Mouse (Mus musculus) liver, adult 2 months (tissue): Measurements from ENCODE around the gene Spg7.

ENCODE experiments used
- CTCF ChIP-seq: fragments of 200-500 bp; IDR thresholded peaks from 2 replicates; pipeline ENCODE4 v1.5.1; 2011; ENCODE audit warnings: low read depth, low read length, control low read depth
- POLR2A ChIP-seq: fragments of 200-500 bp; IDR thresholded peaks from 2 replicates; pipeline ENCODE4 v1.6.1; 2011; ENCODE audit warnings: low read length, control low read depth; ENCODE audit not compliant: insufficient read depth; ENCODE audit errors: extremely low read depth

DNA sequence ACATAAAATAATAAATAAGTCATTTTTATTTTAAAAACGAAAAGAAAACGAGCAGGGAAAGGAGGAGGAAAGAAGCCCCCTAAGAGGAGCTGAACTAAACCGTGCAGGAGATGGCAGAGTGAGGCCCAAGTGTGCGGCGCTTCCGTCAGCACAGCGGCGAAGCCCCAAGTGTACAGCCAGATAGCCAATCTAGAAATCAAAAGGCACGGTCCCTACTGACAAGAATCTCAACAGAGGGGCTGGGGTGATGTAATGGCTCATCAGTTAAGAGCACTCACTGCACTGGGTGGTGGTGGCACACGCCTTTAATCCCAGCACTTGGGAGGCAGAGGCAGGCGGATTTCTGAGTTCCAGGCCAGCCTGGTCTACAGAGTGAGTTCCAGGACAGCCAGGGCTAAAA lies 25.3 kb upstream of the Spg7 start:
- TF ChIP-seq CTCF (no peak), POLR2A (no peak)
